Mouse (Mus musculus) E14TG2a.4 (cell line): Measurements from ENCODE around the gene Kif27.

ENCODE experiments used
- CTCF ChIP-seq: conservative IDR thresholded peaks from 2 replicates; pipeline ENCODE4 v1.5.1; 2014; ENCODE audit warnings: low read length
- POU5F1 ChIP-seq: IDR thresholded peaks from 2 replicates; pipeline ENCODE4 v1.6.1; 2014; ENCODE audit warnings: low read length, borderline replicate concordance

DNA sequence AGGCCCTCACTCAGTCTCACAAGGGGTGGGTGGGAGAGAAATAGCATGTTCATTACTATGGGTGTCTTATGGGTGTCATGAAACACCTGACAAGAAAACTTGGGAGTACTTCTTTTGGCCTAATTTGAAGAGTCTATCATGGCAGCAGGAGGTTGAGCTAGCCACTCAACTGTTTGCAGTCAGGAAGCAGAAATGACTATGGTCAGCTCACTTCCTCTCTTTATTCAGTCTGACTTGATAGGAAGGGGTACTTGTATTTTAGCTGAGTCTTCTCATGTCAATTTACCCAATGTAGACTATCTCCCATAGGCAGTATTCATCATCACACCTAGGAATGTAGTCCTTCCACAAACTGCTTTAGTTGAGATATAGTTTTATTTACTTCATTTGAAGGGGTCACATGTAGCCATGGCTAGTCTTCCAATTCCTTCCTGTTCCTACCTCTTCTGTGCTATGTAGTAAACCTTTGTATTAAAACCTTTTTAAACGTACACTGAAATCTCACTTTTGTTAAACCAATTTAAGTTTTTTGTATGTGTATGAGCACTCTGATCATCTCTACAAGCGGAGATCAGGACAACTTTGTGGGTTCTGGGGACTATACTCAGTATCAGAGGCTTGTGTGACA lies 30.5 kb upstream of the Kif27 start:
- TF ChIP-seq CTCF = no peak
- no peak for TF ChIP-seq POU5F1
